Mouse (Mus musculus): ENCODE measurements around the gene Bach2. TPM values are rescaled to one million over a fixed set of nuclear protein-coding genes. Genes with fewer than 3 reads are reported as not detected.
A peak's percentile ranks its signal among the peaks of the same experiment; 100 is the strongest.

Bach2 gene
- polyA plus RNA-seq, 1 experiment from 2014 or later = 1.1 TPM

DNA sequence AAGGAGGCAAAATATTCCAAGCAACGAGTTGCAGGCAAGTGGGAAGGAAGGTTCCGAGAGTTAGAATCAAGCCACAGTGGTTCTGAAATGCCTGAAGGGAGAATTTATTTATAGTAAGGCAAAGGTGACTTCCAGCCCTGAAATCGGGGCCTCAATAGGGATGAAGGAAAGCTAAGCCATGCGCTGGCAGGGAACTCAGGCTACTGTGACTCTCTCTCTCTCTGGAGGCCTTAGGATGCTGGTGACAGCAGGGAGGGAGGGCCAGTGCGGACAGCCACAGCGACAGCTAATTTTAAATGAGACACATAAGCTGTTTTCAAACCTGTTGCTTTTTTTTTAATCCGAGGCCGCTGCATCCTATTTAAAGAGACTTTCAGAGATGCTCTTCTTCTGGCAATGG is 270.4 kb downstream of the Bach2 start:
- no peak overlapping the region for H3K4me2 ChIP-seq (replicated peaks; ENCODE audit: low read depth)
- no peaks in the 10 kb centered on the region for H3K9me3 ChIP-seq (ENCODE audit: control insufficient read depth)
- no peak overlapping the region for H3K4me3 ChIP-seq (ENCODE audit: low read depth, low read length)
- ATAC-seq = no peak
- no peaks in the 10 kb centered on the region for H3K27me3 ChIP-seq (replicated peaks; ENCODE audit: control insufficient read depth, insufficient read depth, low read length)
- no peaks in the 10 kb centered on the region for H3K36me3 ChIP-seq (ENCODE audit: control insufficient read depth, insufficient read depth)
- WGBS = 63% methylated on average over 8 of the region's 8 CpGs
- TF ChIP-seq CTCF (IDR thresholded peaks at IDR 0.05; ENCODE audit: low read depth) = no peak
- no peak overlapping the region for H3K9ac ChIP-seq (ENCODE audit: low read depth, low read length)
- no peaks in the 10 kb centered on the region for H3K4me1 ChIP-seq (replicated peaks; ENCODE audit: control insufficient read depth, insufficient read depth, low read length)
- no peak overlapping the region for H3K27ac ChIP-seq (ENCODE audit: low read depth, low read length)

DNA sequence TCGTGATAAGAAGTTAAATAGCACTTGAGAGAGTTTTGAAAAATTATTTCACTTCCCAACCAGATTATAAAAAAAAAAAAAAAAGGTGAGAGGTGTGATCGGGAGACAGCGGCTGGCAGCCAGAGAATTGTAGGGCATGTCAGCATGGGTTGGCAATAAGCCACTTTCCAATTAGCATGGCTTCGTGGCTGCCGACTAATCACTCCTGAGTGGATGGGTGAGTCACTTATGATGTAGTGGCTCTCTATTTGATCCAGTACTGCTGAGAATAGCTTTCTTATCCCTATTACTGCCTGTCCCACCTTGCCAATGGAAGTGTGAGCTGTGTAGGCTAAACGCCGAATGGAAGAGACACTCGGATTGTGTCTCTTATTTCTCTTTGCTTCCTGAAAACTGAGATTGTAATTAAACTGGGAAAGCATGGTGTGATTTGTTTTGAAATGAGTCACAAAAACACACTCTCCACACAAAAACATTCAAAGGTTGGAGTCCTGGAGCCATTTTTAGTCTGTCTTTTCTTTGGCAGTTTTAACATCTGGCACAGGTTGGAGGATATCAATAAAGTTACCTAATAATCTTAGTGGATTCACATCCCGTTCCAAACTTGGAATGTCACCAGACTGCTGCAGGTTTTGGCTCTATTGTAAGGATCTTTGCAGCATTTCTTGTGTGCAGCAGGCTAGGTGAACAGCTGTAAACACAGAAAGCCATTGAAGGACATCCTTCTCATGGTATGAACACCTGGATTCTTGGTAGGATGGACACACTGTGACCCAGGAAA is 271.4 kb downstream of the Bach2 start:
- Histone ChIP-seq H3K27me3 (replicated peaks; ENCODE audit: control insufficient read depth, insufficient read depth, low read length) (no peaks in the 10 kb centered on the region), H3K9me3 (ENCODE audit: control insufficient read depth) (no peaks in the 10 kb centered on the region), H3K4me2 (replicated peaks; ENCODE audit: low read depth) (no peak overlapping the region), H3K27ac (ENCODE audit: low read depth, low read length) (no peak overlapping the region), H3K4me3 (ENCODE audit: low read depth, low read length) (no peak overlapping the region), H3K4me1 (replicated peaks; ENCODE audit: control insufficient read depth, insufficient read depth, low read length) (no peaks in the 10 kb centered on the region), H3K9ac (ENCODE audit: low read depth, low read length) (no peak overlapping the region), H3K36me3 (ENCODE audit: control insufficient read depth, insufficient read depth) (no peaks in the 10 kb centered on the region)
- no peak for TF ChIP-seq CTCF (IDR thresholded peaks at IDR 0.05; ENCODE audit: low read depth)
- 77% methylated on average over 9 of the region's 9 CpGs for WGBS
- ATAC-seq = no peak

DNA sequence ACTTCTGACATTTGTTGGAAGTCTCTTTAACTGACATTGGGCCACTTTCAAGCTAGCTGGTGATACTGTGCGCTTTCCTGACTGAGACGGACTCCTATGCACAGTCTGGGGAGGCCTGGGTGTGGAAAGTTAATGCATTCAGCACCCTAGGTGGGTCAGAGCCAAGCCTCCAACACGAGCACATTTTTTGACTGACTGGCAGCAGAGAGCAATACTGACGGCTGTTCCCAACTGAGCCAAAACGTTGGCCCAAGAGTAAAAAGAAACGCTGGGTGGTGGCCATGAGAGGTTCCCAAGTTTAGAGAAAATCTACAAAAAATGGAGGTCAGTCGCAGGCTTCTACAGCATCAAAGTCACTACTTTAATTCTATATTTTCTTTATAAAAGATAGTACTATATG is 272.3 kb downstream of the Bach2 start:
- no peaks in the 10 kb centered on the region for H3K4me1 ChIP-seq (replicated peaks; ENCODE audit: control insufficient read depth, insufficient read depth, low read length)
- H3K4me3 ChIP-seq (ENCODE audit: low read depth, low read length) = no peak overlapping the region
- no peak overlapping the region for H3K27ac ChIP-seq (ENCODE audit: low read depth, low read length)
- no peaks in the 10 kb centered on the region for H3K27me3 ChIP-seq (replicated peaks; ENCODE audit: control insufficient read depth, insufficient read depth, low read length)
- no peaks in the 10 kb centered on the region for H3K9me3 ChIP-seq (ENCODE audit: control insufficient read depth)
- 77% methylated on average over 7 of the region's 7 CpGs for WGBS
- H3K4me2 ChIP-seq (replicated peaks; ENCODE audit: low read depth) = no peak overlapping the region
- no peak for TF ChIP-seq CTCF (IDR thresholded peaks at IDR 0.05; ENCODE audit: low read depth)
- no peak for ATAC-seq
- no peaks in the 10 kb centered on the region for H3K36me3 ChIP-seq (ENCODE audit: control insufficient read depth, insufficient read depth)
- no peak overlapping the region for H3K9ac ChIP-seq (ENCODE audit: low read depth, low read length)

DNA sequence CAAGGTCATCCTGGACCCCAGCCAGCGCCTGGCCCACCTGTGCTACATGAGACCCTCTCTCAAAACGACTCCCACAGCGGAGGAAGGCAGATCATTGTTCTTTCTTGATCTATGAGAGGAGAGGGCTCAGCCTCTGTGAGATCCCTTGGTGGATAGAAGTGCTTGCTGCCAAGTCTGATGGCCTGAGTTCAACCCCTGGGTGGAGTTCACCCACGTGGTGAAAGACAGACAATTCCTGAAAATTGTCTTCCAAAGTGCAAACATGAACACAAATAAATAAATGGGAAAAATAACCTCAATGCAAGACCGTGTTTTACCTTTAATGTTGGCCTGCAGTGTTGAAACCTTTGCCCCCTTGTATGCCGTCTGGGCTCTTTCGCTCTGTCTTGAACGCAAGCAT is 277.5 kb downstream of the Bach2 start:
- Histone ChIP-seq H3K4me1 (replicated peaks; ENCODE audit: control insufficient read depth, insufficient read depth, low read length) (no peaks in the 10 kb centered on the region), H3K27me3 (replicated peaks; ENCODE audit: control insufficient read depth, insufficient read depth, low read length) (no peaks in the 10 kb centered on the region), H3K9me3 (ENCODE audit: control insufficient read depth) (no peaks in the 10 kb centered on the region), H3K4me2 (replicated peaks; ENCODE audit: low read depth) (no peak overlapping the region), H3K36me3 (ENCODE audit: control insufficient read depth, insufficient read depth) (no peaks in the 10 kb centered on the region), H3K9ac (ENCODE audit: low read depth, low read length) (no peak overlapping the region), H3K27ac (ENCODE audit: low read depth, low read length) (no peak overlapping the region), H3K4me3 (ENCODE audit: low read depth, low read length) (no peak overlapping the region)
- TF ChIP-seq CTCF (IDR thresholded peaks at IDR 0.05; ENCODE audit: low read depth) = no peak
- no peak for ATAC-seq
- 80% methylated on average over 8 of the region's 8 CpGs for WGBS

DNA sequence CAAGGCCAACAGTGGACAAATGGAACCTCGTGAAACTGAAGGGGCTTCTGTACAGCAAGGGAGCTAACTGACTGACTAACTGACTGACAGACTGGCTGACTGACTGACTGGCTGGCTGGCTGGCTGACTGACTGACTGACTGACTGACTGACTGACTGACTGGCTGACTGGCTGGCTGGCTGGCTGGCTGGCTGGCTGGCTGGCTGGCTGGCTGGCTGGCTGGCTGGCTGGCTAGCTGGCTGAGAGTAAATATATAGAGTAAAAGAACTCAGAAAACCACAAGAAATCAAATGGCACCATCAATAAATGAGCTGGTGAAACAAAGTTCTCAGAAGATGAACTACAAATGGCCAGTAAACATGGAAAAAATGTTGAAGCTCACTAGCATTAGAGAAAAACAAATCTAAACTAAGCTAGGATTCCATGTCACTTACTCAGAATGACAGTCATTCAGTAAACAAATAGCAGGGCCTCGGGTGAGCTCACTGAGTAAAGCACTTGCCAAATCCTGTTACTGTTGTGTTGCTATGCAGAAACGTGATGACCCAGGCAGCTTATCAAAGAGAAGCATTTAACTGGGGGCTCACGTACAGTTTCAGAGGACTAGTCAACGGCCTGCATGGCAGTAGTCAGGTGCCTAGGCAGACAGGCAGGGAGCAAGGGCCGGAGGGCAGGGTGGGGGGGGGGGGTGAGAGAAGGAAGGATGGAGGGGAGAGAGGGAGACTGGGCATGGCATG is 280.4 kb downstream of the Bach2 start:
- H3K36me3 ChIP-seq (ENCODE audit: control insufficient read depth, insufficient read depth) = no peaks in the 10 kb centered on the region
- no peak for ATAC-seq
- H3K4me1 ChIP-seq (replicated peaks; ENCODE audit: control insufficient read depth, insufficient read depth, low read length) = no peaks in the 10 kb centered on the region
- no peaks in the 10 kb centered on the region for H3K9me3 ChIP-seq (ENCODE audit: control insufficient read depth)
- no peaks in the 10 kb centered on the region for H3K27me3 ChIP-seq (replicated peaks; ENCODE audit: control insufficient read depth, insufficient read depth, low read length)
- TF ChIP-seq CTCF (IDR thresholded peaks at IDR 0.05; ENCODE audit: low read depth) = no peak
- no peak overlapping the region for H3K9ac ChIP-seq (ENCODE audit: low read depth, low read length)
- no peak overlapping the region for H3K27ac ChIP-seq (ENCODE audit: low read depth, low read length)
- no peak overlapping the region for H3K4me3 ChIP-seq (ENCODE audit: low read depth, low read length)
- H3K4me2 ChIP-seq (replicated peaks; ENCODE audit: low read depth) = no peak overlapping the region
- WGBS = 45% methylated on average over 6 of the region's 6 CpGs

DNA sequence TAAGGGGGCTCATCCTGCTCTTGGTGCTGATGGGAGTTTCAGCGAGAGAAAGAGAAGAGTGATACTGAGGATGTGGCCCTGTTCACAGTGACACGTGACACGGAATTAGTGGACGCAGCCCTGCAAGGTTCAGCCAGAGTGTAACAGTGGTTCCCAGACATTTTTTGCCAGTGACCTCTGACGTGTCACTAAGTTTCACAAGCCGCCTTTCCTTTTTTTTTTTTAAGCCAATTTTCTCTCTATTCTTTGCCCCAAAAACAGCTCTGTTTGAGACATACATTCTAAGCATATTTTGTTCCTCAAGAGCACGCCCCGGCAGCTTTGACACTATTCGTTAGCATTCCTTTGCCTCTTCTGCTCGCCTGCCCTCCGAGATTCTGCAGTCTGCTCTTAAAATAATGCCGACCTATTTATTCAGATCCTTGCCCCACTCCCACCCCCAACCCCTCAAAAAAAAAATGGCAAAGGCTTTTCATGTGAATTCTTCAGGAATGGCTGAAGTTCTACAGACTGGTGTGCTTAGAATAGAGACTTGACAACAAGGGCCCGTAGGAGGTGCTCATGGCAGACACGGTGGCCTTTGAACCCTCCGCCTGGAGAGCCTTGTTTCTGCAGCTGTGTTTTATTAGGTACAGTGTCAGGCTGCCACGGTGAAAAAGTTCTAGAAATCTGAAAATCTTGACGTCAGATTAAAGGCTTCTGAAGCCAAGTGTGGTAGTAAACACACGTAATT is 282.2 kb downstream of the Bach2 start:
- WGBS = 49% methylated on average over 18 of the region's 18 CpGs
- Histone ChIP-seq H3K27ac (ENCODE audit: low read depth, low read length) (no peak overlapping the region), H3K4me3 (ENCODE audit: low read depth, low read length) (no peak overlapping the region), H3K4me1 (replicated peaks; ENCODE audit: control insufficient read depth, insufficient read depth, low read length) (no peaks in the 10 kb centered on the region), H3K36me3 (ENCODE audit: control insufficient read depth, insufficient read depth) (no peaks in the 10 kb centered on the region), H3K9me3 (ENCODE audit: control insufficient read depth) (no peaks in the 10 kb centered on the region), H3K27me3 (replicated peaks; ENCODE audit: control insufficient read depth, insufficient read depth, low read length) (no peaks in the 10 kb centered on the region), H3K4me2 (replicated peaks; ENCODE audit: low read depth) (no peak overlapping the region), H3K9ac (ENCODE audit: low read depth, low read length) (no peak overlapping the region)
- ATAC-seq = peak; percentile 53; the same call in 1 of the 2 replicates
- TF ChIP-seq CTCF (IDR thresholded peaks at IDR 0.05; ENCODE audit: low read depth) = no peak
